Comparison of ENCODE assay signal across 8 mouse cellular contexts in the genomic region with DNA sequence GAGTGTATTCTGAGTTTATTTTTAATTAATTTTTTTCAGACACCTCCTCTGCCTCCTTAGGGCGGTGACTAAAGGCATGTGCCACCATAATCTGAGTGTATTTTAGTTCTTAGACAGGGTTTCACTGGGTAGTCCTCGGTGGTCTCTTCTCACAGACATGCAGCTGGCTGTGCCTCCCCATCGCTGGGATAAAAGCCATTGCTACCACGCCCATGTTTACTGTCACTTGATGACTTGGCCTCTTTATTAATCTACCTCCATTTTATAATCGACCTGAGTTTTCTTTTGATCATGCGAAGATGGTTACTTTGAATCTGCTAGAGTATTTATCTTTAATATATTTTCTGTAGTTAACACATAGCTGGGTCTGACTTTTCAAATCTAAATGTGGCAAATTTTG. TPM values are rescaled to one million over a fixed set of nuclear protein-coding genes. Genes with fewer than 3 reads are reported as not detected.
DNase-seq lines count a peak whose midpoint lies in the region; ATAC-seq lines count a peak whose summit lies in the region.

No protein-coding gene starts in this region.

- peaks cover 8% of the 10 kb centered on the region for H3K4me1 ChIP-seq in kidney, embryonic 15.5 days
- 0 out of 2 replicates have a peak, but pooled peaks cover 6% of the 10 kb centered on the region for H3K4me1 ChIP-seq in heart, embryonic 15.5 days (replicated peaks)

- 26% methylated on average over 6 of the region's 6 CpGs for WGBS in kidney, embryonic 15.5 days
- 33% methylated on average over 6 of the region's 6 CpGs for WGBS in heart, embryonic 15.5 days

- H3K4me3 ChIP-seq in kidney, embryonic 15.5 days (replicated peaks), result peak overlapping the region; percentile 57
- peak overlapping the region; percentile 62 for H3K4me3 ChIP-seq in heart, embryonic 15.5 days

- no peak for DNase-seq in kidney, adult 11 months
- peak; percentile 13 for DNase-seq in NIH3T3 (ENCODE audit: low read depth)
- DNase-seq in lung, postnatal 36 days, result peak; percentile 1
- no peak for DNase-seq in spleen, postnatal 4 days (ENCODE audit: low spot score in 2 of 2)

- H3K27ac ChIP-seq in kidney, embryonic 15.5 days, result peak overlapping the region; percentile 84
- H3K27ac ChIP-seq in heart, embryonic 15.5 days, result peak overlapping the region; percentile 79

- H3K4me2 ChIP-seq in kidney, embryonic 15.5 days, result peak overlapping the region; percentile 73
- peak overlapping the region; percentile 69 for H3K4me2 ChIP-seq in heart, embryonic 15.5 days

- no peaks in the 10 kb centered on the region for H3K36me3 ChIP-seq in kidney, embryonic 15.5 days
- no peaks in the 10 kb centered on the region for H3K36me3 ChIP-seq in heart, embryonic 15.5 days

- H3K9me3 ChIP-seq in kidney, embryonic 15.5 days (replicated peaks), result no peaks in the 10 kb centered on the region
- no peaks in the 10 kb centered on the region for H3K9me3 ChIP-seq in heart, embryonic 15.5 days (replicated peaks)

- peak overlapping the region; percentile 63 for H3K9ac ChIP-seq in kidney, embryonic 15.5 days
- peak overlapping the region; percentile 69 for H3K9ac ChIP-seq in heart, embryonic 15.5 days

- no peak; the same call in 1 of the 2 replicates for ATAC-seq in kidney, embryonic 15.5 days (replicated peaks; ENCODE audit: low FRiP score)
- no peak; the same call in 1 of the 2 replicates for ATAC-seq in heart, embryonic 15.5 days (replicated peaks; ENCODE audit: insufficient number of reproducible peaks, insufficient read depth, low FRiP score, low read depth)
- no peak for ATAC-seq in inflammation-experienced regulatory T-cells, adult 6 months
- ATAC-seq in activated CD4-positive, CD25-positive, alpha-beta regulatory T cell, adult 4 months, result no peak

- H3K27me3 ChIP-seq in kidney, embryonic 15.5 days, result no peaks in the 10 kb centered on the region
- H3K27me3 ChIP-seq in heart, embryonic 15.5 days, result no peaks in the 10 kb centered on the region

RNA-seq across cellular contexts. Expression of gene Zfp59, which starts 0.5 kb away (rescaled TPM):
- polyA plus RNA-seq in kidney, embryonic 15.5 days (2015; fragmentation: Nextera tagmentation; extraction: Ambion mirVana), result 8.3 and 8.8 TPM in 2 replicates
- polyA plus RNA-seq in heart, embryonic 15.5 days (2015; fragmentation: Nextera tagmentation; extraction: Ambion mirVana), result 4.6 and 5.4 TPM in 2 replicates
- polyA plus RNA-seq in inflammation-experienced regulatory T-cells, adult 6 months (2017; shearing (Covaris generic)), result 1 to 10 TPM; 5.8 to 8.0 (median 6.9) TPM
- 1 to 10 TPM; 5.2 to 5.6 TPM for polyA plus RNA-seq in activated CD4-positive, CD25-positive, alpha-beta regulatory T cell, adult 4 months (2017; shearing (Covaris generic))

RNA-seq across cellular contexts. Expression of gene Zfp607a, which starts 19.4 kb away (rescaled TPM):
- 3.9 TPM in 2 replicates for polyA plus RNA-seq in kidney, embryonic 15.5 days (2015; fragmentation: Nextera tagmentation; extraction: Ambion mirVana)
- polyA plus RNA-seq in heart, embryonic 15.5 days (2015; fragmentation: Nextera tagmentation; extraction: Ambion mirVana), result 3.4 and 3.8 TPM in 2 replicates
- 10 to 100 TPM in 1 of 3 experiments, 1 to 10 TPM in 2; 5.8 to 11.0 (median 8.7) TPM for polyA plus RNA-seq in inflammation-experienced regulatory T-cells, adult 6 months (2017; shearing (Covaris generic))
- 1 to 10 TPM; 7.0 to 9.5 TPM for polyA plus RNA-seq in activated CD4-positive, CD25-positive, alpha-beta regulatory T cell, adult 4 months (2017; shearing (Covaris generic))

RNA-seq across cellular contexts. Expression of gene Zfp626, which starts 30.9 kb away (rescaled TPM):
- 2.4 and 2.5 TPM in 2 replicates for polyA plus RNA-seq in kidney, embryonic 15.5 days (2015; fragmentation: Nextera tagmentation; extraction: Ambion mirVana)
- polyA plus RNA-seq in heart, embryonic 15.5 days (2015; fragmentation: Nextera tagmentation; extraction: Ambion mirVana), result 0.99 and 1.1 TPM in 2 replicates
- polyA plus RNA-seq in inflammation-experienced regulatory T-cells, adult 6 months (2017; shearing (Covaris generic)), result 1 to 10 TPM; 6.0 to 9.0 (median 6.5) TPM
- 1 to 10 TPM; 5.5 to 7.3 TPM for polyA plus RNA-seq in activated CD4-positive, CD25-positive, alpha-beta regulatory T cell, adult 4 months (2017; shearing (Covaris generic))

Comparison
In these comparisons a context has a peak if more than half of its experiments do, and no peak if none do; other contexts are left out.
1. DNase-seq: peak in NIH3T3 (single experiment) and lung, postnatal 36 days (single experiment); none in kidney, adult 11 months (single experiment) and spleen, postnatal 4 days (0 of 2).